Mouse (Mus musculus) stomach, embryonic 16.5 days (tissue): Measurements from ENCODE around the gene Trmt2b. TPM values are rescaled to one million over a fixed set of nuclear protein-coding genes. Genes with fewer than 3 reads are reported as not detected.

Source experiments
- ATAC-seq: fragments of 200-750 bp; cut with Nextera tagmentation; 2 replicates; pipeline ENCODE4 v1.8.0; 2017; ENCODE audit warnings: moderate number of reproducible peaks, moderate TSS enrichment; ENCODE audit not compliant: insufficient read depth, low FRiP score
- H3K27ac ChIP-seq: fragments of 300-500 bp; sonication (generic); 2 replicates; pipeline ENCODE4 v1.5.1; 2014; ENCODE audit warnings: low read length
- H3K27me3 ChIP-seq: fragments of 300-500 bp; sonication (generic); 2 replicates; pipeline ENCODE4 v1.6.1; 2014; ENCODE audit warnings: low read length, control low read depth, mixed read lengths; ENCODE audit not compliant: control insufficient read depth, insufficient read depth
- H3K36me3 ChIP-seq: fragments of 300-500 bp; sonication (generic); 2 replicates; pipeline ENCODE4 v1.6.1; 2014; ENCODE audit warnings: low read length; ENCODE audit not compliant: control insufficient read depth, insufficient read depth
- H3K4me1 ChIP-seq: fragments of 300-500 bp; sonication (generic); 2 replicates; pipeline ENCODE4 v1.6.1; 2014; ENCODE audit warnings: low read length, control low read depth, mixed read lengths; ENCODE audit not compliant: control insufficient read depth, insufficient read depth
- H3K4me2 ChIP-seq: fragments of 300-500 bp; sonication (generic); 2 replicates; pipeline ENCODE4 v1.6.1; 2014; ENCODE audit warnings: low read depth, low read length, mixed read lengths
- H3K4me3 ChIP-seq: fragments of 300-500 bp; sonication (generic); replicated peaks from 2 replicates; pipeline ENCODE4 v1.5.1; 2014; ENCODE audit warnings: mild to moderate bottlenecking, low read length
- H3K9ac ChIP-seq: fragments of 300-500 bp; sonication (generic); 2 replicates; pipeline ENCODE4 v1.6.1; 2014; ENCODE audit warnings: low read length
- H3K9me3 ChIP-seq: fragments of 300-500 bp; sonication (generic); replicated peaks from 2 replicates; pipeline ENCODE4 v1.6.1; 2016; ENCODE audit warnings: low read length, control low read depth; ENCODE audit not compliant: control insufficient read depth
- WGBS: fragments of 180-500 bp; shearing (Covaris S2); extraction: QIAGEN DNeasy Blood & Tissue Kit; methylation state at CpG from one replicate; pipeline ENCODE4 v1.1.7; 2014; 5-methylcytosine and 5-hydroxymethylcytosine counted together
- polyA plus RNA-seq: library from polyadenylated mRNA; unstranded; fragments of >200 nt; fragmentation: Nextera tagmentation; extraction: Ambion mirVana; gene quantifications from 2 replicates; pipeline ENCODE4 v1.2.1, GENCODE M21; 2015

The Trmt2b gene
- polyA plus RNA-seq, 1 experiment from 2014 or later: 26.0 TPM

DNA sequence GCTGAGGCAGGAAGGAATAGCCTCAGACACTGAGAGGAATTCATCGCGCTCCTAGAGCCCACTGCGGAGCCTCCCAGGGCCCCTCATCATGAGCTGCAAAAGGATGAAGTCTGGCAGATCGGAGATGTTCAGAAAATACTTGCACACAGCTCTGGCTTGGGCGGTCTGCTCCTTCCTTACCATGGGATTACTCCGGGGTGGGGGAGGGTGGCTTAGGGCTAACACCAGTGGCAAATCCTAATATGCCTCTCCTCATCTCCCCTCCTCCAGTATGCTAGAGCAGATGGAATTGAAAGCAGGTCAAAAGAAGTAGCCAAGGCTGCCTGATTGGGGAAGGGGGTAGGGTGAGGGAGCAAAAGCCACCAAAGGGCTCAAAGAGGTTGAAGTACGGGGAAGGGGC lies 20.0 kb upstream of the Trmt2b start:
- peaks cover 7% of the 10 kb centered on the region; the same call in 1 of the 2 replicates for H3K27me3 ChIP-seq
- 36% methylated on average over 7 of the region's 7 CpGs for WGBS
- no peaks in the 10 kb centered on the region for H3K36me3 ChIP-seq
- no peak for ATAC-seq
- H3K4me1 ChIP-seq: no peaks in the 10 kb centered on the region; the same call in 1 of the 2 replicates
- H3K9me3 ChIP-seq: no peaks in the 10 kb centered on the region
- no peak overlapping the region for H3K27ac ChIP-seq
- peak overlapping the region; percentile 47 for H3K4me3 ChIP-seq
- no peak overlapping the region for H3K9ac ChIP-seq
- peak overlapping the region; percentile 61 for H3K4me2 ChIP-seq

DNA sequence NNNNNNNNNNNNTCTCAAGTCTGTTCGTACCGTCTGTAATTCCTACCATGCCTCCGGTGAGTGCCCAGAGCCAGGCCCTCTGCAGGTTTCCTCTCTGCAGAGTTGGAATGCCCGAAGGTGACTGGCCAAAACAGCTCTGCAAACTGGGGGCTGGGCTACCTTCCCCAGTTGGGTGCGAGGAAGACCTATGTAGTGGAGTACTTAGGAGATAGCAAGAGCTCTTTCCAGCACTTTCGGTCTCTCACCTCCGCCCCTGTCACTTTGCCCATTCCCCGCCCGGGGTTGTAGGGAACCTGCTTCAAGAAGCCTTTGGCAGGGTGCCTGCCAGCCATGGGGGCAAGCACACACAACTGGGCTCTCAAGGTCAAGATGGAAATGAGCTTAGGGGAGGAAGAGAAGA lies 19.5 kb upstream of the Trmt2b start:
- ATAC-seq: no peak
- WGBS: 25% methylated on average over 9 of the region's 9 CpGs
- Histone ChIP-seq H3K4me1 (no peaks in the 10 kb centered on the region; the same call in 1 of the 2 replicates), H3K9ac (no peak overlapping the region), H3K9me3 (no peaks in the 10 kb centered on the region), H3K36me3 (no peaks in the 10 kb centered on the region), H3K4me3 (peak overlapping the region; percentile 47), H3K27me3 (peaks cover 7% of the 10 kb centered on the region; the same call in 1 of the 2 replicates), H3K27ac (no peak overlapping the region), H3K4me2 (peak overlapping the region; percentile 61)

DNA sequence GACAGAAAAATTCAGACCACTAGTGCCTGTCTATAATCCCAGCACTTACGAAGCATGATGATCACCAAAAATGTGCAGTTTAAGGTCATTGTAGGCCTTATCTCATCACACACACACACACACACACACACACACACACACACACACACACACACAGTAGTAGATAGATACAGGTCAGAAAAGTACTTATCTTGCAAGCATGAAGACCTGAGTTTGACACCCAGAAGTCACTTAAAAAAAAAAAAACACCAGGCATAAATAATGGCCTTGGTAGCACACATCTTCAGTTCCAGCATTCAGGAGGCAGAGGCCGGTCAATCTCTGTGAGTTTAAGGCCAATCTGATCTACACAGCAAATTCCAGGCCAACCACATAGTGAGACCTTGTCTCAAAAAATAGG lies 10.5 kb upstream of the Trmt2b start:
- Histone ChIP-seq H3K4me1 (no peaks in the 10 kb centered on the region), H3K9me3 (no peaks in the 10 kb centered on the region), H3K4me3 (no peak overlapping the region), H3K27me3 (no peaks in the 10 kb centered on the region), H3K4me2 (no peak overlapping the region), H3K9ac (no peak overlapping the region), H3K27ac (no peak overlapping the region), H3K36me3 (no peaks in the 10 kb centered on the region)
- no peak for ATAC-seq
- WGBS: 86% methylated on average over 2 of the region's 2 CpGs

DNA sequence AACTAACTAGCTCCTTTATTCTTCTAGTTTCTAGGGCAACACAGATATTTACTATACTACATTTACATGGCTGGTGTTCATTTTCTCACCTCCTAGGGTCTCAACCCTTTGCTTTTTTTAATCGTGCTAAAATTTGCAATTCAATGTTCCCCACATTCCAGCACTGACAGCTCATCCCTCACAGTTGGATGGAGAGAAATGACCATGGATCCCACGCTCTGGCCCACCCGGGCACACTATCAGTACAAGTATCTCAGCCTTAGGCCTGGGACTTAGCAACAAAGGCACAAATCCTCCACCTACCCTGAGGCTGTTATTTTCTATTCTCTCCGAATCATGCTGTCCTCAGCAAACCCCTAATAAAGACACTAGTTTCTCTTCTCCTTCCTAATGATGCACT lies 9.0 kb upstream of the Trmt2b start:
- Histone ChIP-seq H3K27ac (no peak overlapping the region), H3K4me3 (no peak overlapping the region), H3K9me3 (no peaks in the 10 kb centered on the region), H3K27me3 (no peaks in the 10 kb centered on the region), H3K9ac (no peak overlapping the region), H3K4me2 (no peak overlapping the region), H3K4me1 (no peaks in the 10 kb centered on the region), H3K36me3 (no peaks in the 10 kb centered on the region)
- 61% methylated on average over 4 of the region's 4 CpGs for WGBS
- no peak for ATAC-seq

DNA sequence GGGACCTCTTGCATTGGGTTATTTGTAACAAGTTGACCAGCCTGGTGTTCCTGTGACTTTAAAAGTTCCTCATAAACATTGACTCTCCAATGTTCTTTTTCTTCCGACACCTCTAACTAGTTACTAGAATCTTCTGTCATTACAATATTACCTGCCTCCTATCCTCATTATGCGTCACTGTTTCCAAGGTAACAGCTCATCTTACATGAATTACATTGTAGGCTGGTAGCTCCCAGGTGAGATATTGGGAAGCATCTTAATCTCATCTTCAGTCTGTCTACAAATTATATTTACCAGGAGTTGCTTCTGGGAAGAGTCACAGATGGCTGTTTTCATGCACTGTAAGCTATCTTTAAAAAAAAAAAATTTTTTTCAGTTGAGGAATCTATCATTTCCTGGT lies 8.3 kb upstream of the Trmt2b start:
- no peak overlapping the region for H3K4me3 ChIP-seq
- WGBS: 91% methylated on average over 2 of the region's 2 CpGs

DNA sequence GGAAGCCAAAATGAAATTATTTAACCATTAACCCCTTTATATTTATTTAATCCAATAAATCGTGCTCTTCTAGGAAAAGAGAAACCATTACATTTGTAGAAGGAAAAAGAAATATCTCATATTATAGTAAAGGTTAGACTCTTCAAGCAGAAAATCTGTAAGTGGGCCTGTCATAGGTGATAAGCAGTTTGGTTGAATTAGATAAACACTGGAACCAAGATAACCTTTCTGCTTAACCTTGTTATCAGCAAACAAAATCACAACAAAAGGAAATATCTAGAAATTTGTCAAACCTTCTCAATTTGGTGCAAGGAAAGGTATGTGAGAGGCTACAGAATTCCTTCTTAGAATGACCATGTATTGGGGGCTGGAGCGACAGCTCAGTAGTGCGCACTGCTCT lies 3.7 kb upstream of the Trmt2b start:
- ATAC-seq: no peak
- no peaks in the 10 kb centered on the region for H3K9me3 ChIP-seq
- H3K27me3 ChIP-seq: no peaks in the 10 kb centered on the region
- H3K4me2 ChIP-seq: no peak overlapping the region
- H3K27ac ChIP-seq: no peak overlapping the region
- WGBS: 73% methylated on average over 3 of the region's 3 CpGs
- no peak overlapping the region for H3K4me3 ChIP-seq
- H3K4me1 ChIP-seq: no peaks in the 10 kb centered on the region
- H3K36me3 ChIP-seq: no peaks in the 10 kb centered on the region
- no peak overlapping the region for H3K9ac ChIP-seq

More for the DNA sequence above, 8.3 kb upstream of the Trmt2b start:
- ATAC-seq: no peak
- H3K4me1 ChIP-seq: no peaks in the 10 kb centered on the region
- no peak overlapping the region for H3K9ac ChIP-seq
- no peak overlapping the region for H3K27ac ChIP-seq
- H3K4me2 ChIP-seq: no peak overlapping the region
- no peaks in the 10 kb centered on the region for H3K36me3 ChIP-seq
- no peaks in the 10 kb centered on the region for H3K27me3 ChIP-seq
- H3K9me3 ChIP-seq: no peaks in the 10 kb centered on the region

DNA sequence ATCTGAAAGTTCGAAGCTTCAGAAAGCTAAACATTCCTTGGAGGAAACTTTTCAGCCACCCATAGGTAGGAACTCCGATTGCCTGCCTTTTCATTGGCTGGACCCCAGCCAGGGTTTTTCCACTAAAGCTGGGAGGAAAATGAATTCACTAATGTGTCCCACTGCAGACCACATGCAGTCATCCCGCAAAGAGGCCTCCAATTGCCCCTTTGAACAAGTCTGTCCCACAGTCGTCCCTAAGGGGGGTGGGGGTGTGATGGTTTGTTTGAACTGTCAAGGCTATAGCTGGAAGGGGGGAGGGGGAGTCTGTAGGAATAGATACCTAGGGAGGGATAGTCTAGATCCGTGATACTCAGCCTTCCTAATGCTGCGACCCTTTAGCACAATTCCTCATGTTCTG lies 1.1 kb downstream of the Trmt2b start:
- Histone ChIP-seq H3K9ac (no peak overlapping the region), H3K4me2 (peak overlapping the region; percentile 49), H3K27me3 (no peaks in the 10 kb centered on the region), H3K27ac (peak overlapping the region; percentile 87), H3K4me3 (peak overlapping the region; percentile 46), H3K9me3 (no peaks in the 10 kb centered on the region), H3K4me1 (no peaks in the 10 kb centered on the region), H3K36me3 (no peaks in the 10 kb centered on the region)
- 22% methylated on average over 6 of the region's 6 CpGs for WGBS
- no peak for ATAC-seq

DNA sequence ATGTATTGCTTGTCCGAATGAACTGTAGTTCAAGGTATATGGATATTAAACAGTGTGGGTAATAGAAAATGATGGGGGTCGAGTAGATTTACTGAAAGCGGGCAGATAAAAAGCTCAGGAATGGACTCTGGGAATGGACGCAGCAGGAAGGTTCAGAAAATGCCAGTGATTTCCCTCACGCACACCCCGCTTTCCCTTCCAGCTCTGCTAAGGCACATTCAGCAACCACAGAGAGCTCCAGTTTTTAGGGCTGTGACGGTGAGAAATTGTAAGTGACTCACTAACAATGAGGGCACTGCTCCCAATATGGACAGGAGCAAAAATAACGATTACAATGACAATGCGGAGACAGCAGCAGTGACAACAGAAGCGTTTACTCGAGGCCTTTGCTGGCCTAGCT lies 14.7 kb downstream of the Trmt2b start:
- Histone ChIP-seq H3K9me3 (no peaks in the 10 kb centered on the region), H3K9ac (no peak overlapping the region), H3K27ac (no peak overlapping the region), H3K4me1 (no peaks in the 10 kb centered on the region), H3K4me2 (no peak overlapping the region), H3K4me3 (no peak overlapping the region), H3K36me3 (no peaks in the 10 kb centered on the region), H3K27me3 (no peaks in the 10 kb centered on the region)
- ATAC-seq: no peak
- 81% methylated on average over 11 of the region's 11 CpGs for WGBS

DNA sequence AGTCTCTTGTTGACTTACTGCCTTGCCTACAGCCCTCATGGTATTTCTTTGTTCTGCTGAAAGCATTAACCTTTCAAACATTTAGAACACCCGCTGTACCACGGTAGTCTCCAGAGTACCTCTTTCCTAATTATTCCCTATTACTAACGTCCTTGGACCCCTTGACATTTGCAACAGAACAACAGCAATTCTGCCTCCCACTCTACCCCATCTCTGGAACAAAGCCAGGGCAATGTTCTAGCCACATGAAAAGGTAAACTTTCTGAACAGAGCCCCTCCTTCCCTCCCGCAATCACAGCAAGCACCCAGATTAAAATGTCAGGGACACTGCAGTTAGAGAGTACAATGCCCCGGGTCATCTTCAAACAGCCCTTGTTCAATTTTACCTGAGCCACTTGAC lies 15.6 kb downstream of the Trmt2b start:
- Histone ChIP-seq H3K4me1 (no peaks in the 10 kb centered on the region), H3K9me3 (no peaks in the 10 kb centered on the region), H3K4me3 (no peak overlapping the region), H3K27ac (no peak overlapping the region), H3K9ac (no peak overlapping the region), H3K4me2 (no peak overlapping the region), H3K27me3 (no peaks in the 10 kb centered on the region), H3K36me3 (no peaks in the 10 kb centered on the region)
- ATAC-seq: no peak
- WGBS: 69% methylated on average over 5 of the region's 5 CpGs

DNA sequence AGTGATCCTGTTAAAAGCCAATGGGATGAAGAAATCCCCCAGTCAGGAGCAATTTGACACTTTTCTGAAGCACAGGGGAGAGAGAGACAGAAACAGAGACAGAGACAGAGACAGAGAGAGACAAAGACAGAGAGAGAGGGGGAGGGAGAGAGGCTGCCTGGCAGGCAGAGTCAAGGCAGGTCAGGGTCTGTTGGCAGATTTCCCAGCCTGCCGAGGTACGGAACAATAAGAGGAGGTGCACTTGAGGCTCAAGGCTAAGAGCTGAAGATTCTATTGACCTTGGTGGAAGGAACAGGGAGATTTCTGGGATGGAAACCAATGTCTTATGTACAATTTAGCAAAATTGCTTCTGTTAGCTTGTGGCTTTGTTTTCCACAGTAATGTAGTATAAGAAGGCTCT lies 28.6 kb downstream of the Trmt2b start:
- ATAC-seq: no peak
- H3K4me1 ChIP-seq: no peaks in the 10 kb centered on the region
- no peaks in the 10 kb centered on the region for H3K36me3 ChIP-seq
- no peak overlapping the region for H3K4me3 ChIP-seq
- H3K27ac ChIP-seq: no peak overlapping the region
- no peaks in the 10 kb centered on the region for H3K9me3 ChIP-seq
- no peaks in the 10 kb centered on the region for H3K27me3 ChIP-seq
- no peak overlapping the region for H3K4me2 ChIP-seq
- no peak overlapping the region for H3K9ac ChIP-seq
- WGBS: 40% methylated on average over 2 of the region's 2 CpGs
